Mouse (Mus musculus) MEL (cell line): ENCODE data around the gene Pard3.

Experiments used
- MYB ChIP-seq: IDR thresholded peaks from 2 replicates; pipeline ENCODE4 v1.6.1; 2011; ENCODE audit warnings: mild to moderate bottlenecking, low read depth, low read length, improper control_type of control experiment
- POLR2A ChIP-seq, 2 experiments: IDR thresholded peaks; 2 replicates each; pipeline ENCODE4 v1.6.1; 2011 to 2012; ENCODE audit warnings: low read length in 2 of 2, mild to moderate bottlenecking in 2 of 2, control low read depth in 1 of 2, improper control_type of control experiment in 1 of 2, low read depth in 1 of 2, moderate library complexity in 1 of 2; ENCODE audit not compliant: control insufficient read depth in 1 of 2, insufficient read depth in 1 of 2, poor library complexity in 1 of 2

DNA sequence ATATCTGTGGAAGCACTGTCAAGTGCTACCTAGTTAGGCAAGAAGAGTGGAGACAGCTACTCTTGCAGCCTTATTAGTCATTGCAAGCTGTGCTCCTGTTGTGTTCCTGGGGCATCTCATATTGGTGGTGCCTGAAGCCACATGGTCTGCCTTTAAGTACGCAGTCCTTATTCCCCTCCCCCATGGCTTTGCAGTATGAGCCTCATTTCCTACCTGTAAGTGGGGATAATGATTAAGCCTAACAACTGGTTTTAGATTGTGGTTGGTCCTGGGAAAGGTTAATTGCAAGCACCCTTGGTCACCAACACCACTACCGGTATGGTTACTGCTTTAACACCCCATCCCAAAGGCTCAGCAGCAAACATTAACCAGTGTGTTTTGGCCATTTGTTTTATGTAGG, 104.8 kb downstream of the Pard3 start:
- TF ChIP-seq POLR2A (IDR thresholded peaks at IDR 0.05; ENCODE audit: control insufficient read depth in 1 of 2, insufficient read depth in 1 of 2, low read depth in 1 of 2, low read length in 2 of 2, poor library complexity in 1 of 2) (no peak), MYB (no peak)
